Mouse (Mus musculus): ENCODE measurements around the gene Lsm7. TPM values are rescaled to one million over a fixed set of nuclear protein-coding genes. Genes with fewer than 3 reads are reported as not detected.
"Not testable (repeated sequence)": the region's sequence is repeated elsewhere in the genome, so short reads cannot be mapped to it uniquely, and the experiment has no call there.

Gene Lsm7
- total RNA-seq, 2 experiments from 2014 or later: 52.3 to 54.0 TPM

DNA sequence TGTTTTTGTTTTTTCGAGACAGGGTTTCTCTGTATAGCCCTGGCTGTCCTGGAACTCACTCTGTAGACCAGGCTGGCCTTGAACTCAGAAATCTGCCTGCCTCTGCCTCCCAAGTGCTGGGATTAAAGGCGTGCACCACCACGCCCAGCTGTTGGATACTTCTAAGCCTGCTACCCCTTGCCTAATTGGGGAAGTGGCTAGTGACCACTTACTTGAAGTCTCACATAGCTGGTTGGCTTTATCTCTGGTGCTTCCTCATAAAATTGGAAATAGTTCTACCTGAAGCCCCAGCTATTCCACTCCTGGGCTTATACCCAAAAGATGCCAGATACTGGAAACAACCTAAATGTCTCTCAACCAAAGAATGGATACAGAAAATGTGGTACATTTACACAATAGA lies 38.7 kb downstream of the Lsm7 start:
- not testable (repeated sequence) for DNase-seq (ENCODE audit: low spot score in 2 of 2)

DNA sequence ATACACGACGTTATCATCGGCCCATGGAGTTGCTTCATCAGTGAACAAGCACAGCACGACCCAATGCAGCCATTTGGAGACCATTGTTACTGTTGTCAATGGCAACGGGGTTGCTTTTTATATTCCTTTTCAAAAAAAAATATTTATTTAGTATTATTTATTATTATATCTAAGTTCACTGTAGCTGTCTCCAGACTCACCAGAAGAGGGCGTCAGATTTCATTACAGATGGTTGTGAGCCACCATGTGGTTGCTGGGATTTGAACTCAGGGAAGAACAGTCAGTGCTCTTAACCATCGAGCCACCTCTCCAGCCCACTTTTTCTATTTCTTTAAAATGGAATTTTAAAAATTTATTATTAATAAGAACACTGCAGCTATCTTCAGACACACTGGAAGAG lies 40.2 kb downstream of the Lsm7 start:
- no peak for DNase-seq (ENCODE audit: low spot score in 2 of 2)

DNA sequence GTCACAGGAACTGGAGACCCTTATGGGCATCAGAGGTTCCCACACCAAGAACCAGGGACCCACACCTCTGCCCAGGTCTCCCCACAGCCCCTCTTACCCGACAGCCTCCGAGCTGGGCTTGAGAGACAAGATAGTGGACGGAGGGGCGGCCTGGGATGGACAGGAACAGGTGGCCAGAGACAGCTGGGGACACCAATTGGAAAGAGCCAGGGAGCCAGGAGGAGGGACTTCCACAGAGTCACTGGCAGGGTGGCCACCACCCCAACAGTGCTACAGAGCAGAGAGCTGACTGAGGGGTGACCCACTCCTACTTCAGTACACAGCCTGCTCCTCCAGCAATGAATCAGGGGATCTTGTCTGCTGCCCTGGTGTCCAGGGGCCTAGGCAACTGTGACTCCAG lies 41.6 kb downstream of the Lsm7 start, which contains the start of gene Jsrp1:
TSS of gene Jsrp1 (minus strand) at position 133 of the 400 bp plus-strand sequence.
- no peak for DNase-seq (ENCODE audit: low spot score in 2 of 2)

DNA sequence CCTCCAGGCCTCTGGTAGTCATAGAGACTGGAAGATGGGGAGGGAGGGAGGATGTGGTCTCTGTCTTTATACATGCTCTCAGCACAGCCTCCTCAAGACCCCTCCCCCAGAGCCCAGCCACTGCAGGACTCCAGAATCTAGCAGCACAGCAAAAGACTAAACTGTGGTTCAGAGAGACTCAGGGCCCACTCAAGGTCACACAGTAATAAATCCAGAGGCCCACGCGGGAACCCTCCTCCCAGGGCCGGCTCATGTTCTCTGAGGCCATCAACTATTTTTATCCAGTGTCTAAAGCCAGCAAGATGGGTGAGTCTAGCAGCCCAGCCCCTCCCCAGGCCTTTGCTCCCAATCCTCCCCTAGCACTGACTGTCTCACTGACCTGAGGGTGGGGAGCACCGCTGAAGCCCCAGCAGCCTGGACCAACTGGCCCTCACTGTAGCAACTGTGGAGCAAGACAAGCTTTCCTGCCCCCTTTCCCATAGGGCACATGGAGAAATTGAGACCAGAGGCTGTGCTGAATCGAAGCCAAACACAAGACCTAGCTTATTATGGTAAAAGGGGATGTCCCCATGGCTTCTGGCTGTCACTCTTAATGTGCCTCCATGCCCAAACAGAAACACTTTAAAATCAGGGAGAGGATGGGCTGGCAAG lies 42.5 kb downstream of the Lsm7 start:
- DNase-seq (ENCODE audit: low spot score in 2 of 2): no peak

DNA sequence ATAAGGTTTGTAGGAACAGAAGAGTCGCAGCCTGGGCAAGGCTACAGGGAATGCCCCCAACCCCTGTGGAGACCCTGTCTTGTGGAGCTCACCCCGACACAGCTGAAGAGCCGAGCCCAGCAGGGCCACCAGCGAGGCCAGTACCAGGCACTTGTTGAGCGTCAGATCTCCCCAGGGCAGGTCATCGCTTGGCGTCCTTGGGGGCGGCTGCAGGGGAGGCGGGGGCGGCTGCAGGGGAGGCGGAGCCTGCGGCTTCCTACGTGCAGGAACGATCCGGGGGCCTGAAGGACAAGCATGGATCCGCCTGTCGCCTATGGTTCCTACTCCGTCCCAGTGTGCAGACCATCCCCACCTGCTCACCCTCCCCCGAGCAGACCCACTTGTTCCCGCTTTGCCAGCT lies 44.9 kb downstream of the Lsm7 start:
- no peak for DNase-seq (ENCODE audit: low spot score in 2 of 2)

DNA sequence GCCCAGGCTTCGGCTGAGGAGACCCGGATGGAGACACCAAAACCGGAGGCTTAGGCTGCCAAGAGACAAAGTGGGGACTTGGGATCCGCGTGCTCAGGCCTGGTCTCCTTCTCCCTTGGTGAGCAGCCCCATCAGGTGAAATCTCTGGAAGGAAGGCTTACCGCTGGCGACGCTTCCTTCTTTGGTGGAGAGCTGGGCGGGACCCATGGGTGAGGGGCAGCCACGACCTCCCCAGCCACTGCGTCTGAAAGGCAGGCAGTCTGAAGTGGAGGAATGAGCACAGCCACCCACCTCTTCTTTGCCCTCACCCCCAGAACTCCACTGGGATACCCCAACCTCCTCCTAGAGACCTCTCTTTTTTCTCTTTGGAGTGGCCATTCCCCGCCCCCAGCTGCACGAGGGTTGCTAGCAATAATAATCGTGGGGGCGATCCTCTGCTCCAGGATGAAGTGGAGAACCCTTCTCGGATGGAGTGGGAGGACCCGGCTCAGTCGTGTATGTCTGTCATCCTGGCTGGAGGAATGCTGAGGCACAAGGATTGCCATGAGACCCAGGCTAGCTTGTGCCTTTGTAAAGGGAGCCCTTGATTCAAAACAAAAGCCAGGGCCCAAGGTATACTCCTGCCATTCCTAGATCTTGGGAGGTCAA lies 45.9 kb downstream of the Lsm7 start:
- DNase-seq (ENCODE audit: low spot score in 2 of 2): no peak

DNA sequence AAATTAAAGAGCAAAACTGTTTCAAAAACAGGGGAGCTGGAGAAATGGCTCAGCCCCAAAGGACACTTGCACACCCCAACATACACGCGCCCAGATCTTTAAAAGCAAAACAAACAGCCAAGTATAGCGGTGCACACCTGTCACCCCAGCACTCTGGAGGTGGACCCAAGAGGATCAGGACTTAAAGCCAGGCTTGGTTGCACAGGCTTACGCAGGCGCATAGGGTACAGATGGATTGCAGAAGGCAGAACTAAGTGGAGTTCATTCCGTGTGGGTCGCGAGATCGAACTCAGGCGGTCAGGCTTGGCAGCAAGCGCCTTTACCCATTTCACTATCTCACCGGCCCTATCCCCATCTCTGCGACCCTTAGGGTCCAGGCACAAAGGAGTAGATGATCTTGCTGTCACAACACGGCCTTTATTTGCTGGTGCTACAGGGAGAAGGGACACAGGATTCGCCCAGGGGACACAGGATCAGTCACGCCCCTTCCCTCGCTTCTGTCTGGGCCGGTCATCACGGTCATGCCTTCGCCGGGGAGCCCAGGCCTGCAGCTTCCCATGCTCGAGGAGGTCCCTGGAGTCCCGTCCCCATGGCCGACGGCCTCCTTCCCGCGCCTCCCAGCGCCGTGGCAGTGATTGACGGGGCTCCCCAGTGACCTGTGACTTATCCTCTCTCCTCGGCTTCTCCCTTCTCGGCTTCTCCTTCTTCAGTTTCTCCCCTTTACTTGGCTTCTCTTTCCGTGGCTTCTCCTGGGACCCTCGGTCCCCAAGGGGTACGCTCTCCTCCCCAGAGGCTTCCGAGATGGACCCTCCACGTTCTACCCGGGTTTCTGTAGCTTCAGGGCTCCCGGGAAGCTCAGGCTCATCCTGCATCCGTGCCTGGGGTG lies 46.7 kb downstream of the Lsm7 start:
- DNase-seq (ENCODE audit: low spot score in 2 of 2): no peak

DNA sequence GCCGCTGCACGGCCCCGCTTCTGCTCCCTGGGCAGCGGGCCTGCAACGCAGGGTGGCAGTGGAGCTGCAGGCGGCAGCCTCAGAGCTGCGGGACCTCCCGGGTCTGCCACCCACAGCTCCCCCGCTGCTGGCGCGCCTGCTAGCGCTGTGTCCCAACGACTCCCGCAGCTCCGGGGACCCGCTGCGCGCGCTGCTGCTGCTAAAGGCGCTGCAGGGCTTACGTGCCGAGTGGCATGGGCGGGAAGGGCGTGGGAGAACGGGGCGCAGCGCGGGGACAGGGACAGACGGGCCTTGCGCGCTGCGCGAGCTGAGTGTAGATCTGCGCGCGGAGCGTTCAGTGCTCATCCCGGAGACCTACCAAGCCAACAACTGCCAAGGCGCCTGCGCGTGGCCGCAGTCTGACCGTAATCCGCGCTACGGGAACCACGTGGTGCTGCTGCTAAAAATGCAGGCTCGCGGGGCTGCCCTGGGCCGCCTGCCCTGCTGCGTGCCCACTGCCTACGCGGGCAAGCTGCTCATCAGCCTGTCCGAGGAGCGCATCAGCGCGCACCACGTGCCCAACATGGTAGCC lies 47.9 kb downstream of the Lsm7 start:
- peak; percentile 74 to 80 for DNase-seq (ENCODE audit: low spot score in 2 of 2)

DNA sequence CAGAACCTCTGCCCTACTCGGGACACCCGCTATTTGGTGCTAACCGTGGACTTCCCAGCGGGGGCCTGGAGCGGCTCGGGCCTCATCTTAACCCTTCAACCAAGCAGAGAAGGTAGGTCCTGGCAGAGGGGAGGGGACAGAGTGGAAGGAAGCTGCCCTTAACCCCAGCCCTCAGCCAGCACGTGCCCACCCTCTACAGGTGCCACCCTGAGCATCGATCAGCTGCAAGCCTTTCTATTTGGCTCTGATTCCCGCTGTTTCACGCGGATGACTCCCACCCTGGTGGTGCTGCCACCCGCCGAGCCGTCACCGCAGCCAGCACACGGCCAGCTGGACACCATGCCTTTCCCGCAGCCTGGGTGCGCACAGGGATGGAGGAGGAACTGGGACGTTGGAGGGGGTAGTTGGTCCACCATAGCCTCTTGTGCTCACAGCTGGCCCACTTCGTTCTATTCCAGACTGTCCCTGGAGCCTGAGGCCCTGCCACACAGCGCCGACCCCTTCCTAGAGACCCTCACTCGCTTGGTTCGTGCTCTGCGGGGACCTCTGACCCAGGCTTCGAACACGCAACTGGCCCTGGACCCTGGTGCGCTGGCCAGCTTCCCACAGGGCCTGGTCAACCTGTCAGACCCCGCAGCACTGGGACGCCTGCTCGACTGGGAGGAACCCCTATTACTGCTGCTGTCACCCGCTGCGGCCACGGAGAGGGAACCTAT lies 48.5 kb downstream of the Lsm7 start:
- no peak for DNase-seq (ENCODE audit: low spot score in 2 of 2)

DNA sequence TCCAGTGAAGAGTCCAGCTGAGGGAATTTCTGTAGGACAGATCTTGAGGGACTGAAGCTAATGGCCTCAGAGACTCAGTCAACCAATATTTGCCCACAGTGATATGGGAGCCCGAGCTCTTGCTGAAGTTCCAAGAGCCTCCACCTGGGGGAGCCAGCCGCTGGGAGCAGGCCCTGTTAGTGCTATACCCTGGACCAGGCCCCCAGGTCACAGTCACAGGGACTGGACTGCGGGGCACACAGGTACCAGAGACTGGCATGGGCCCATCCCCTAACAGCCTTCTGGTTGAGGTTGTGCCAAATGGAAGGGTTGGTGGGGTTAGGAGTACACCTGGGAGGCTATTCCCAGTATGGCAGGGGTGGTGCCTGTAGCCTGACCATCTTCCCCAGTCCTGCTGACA lies 49.1 kb downstream of the Lsm7 start:
- peak; percentile 86 to 87 for DNase-seq (ENCODE audit: low spot score in 2 of 2)

DNA sequence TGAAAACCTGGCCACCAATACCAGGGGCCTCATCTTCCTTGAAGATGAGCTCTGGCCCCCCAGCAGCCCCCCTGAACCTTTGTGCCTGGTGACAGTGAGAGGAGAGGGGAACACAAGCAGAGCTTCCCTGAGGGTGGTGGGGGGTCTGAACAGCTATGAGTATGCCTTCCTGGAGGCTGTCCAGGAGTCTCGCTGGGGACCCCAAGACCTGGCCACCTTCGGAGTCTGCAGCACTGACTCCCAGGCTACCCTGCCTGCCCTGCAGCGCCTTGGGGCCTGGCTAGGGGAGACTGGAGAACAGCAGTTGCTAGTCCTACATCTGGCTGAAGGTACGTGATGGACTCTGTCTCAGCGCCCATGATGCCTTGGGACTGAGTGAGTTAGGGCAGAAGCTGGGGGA lies 49.7 kb downstream of the Lsm7 start:
- DNase-seq (ENCODE audit: low spot score in 2 of 2): peak in 1 of 2 experiments; percentile 20

DNA sequence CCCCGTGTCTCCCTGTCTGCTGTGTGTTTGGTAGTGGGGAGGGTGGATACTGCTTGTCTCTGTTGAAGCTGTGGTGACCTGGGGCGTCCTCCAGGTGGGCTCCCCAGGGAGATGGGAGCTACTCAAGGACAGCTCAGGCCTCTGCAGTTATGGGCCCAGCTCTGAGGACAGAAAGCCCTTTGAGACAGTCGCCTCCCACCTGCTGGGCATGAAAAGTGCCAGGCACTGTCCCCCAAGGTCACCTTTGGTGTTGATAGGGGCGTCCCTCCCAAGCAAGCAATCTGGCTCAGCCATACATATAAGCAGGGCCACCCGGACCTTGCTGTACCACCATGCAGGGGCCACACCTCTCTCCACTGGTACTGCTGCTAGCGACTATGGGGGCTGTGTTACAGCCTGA lies 50.1 kb downstream of the Lsm7 start, which contains the start of gene Amh:
TSS of gene Amh (plus strand) at position 328 of the 400 bp plus-strand sequence.
- no peak for DNase-seq (ENCODE audit: low spot score in 2 of 2)

DNA sequence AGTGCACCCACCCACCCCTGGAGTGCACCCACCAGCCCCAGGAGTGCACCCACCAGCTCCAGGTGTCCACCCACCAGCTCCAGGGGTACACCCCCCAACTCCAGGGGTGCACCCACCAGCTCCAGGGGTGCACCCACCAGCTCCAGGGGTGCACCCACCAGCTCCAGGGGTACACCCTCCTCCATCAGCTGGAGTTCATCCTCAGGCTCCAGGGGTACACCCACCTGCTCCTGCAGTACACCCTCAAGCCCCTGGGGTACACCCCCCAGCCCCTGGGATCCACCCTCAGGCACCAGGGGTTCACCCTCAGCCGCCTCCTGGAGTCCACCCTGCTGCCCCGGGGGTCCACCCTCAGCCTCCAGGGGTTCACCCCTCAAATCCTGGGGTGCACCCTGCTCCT lies 50.7 kb downstream of the Lsm7 start:
- DNase-seq (ENCODE audit: low spot score in 2 of 2): no peak

DNA sequence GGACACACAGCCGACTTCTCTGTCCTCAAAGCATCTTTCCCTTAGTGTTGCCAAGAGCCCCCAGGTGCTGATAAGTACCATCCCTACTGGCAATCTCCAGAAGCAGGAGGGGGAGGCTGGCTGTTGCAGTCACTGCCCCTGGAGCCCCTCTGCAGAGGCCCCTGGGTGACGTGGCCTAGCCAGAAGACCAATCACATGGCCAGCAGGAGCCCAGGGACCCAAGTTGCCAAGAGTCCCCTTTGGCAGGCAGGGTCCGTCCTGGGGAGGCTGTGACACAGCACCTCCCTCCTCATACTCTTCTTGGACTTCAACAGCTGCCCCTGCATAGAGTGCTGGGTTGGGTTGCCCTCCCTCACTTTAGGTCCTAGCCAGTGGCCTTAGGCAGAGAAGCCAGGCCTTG lies 52.0 kb downstream of the Lsm7 start:
- no peak for DNase-seq (ENCODE audit: low spot score in 2 of 2)

Small RNA genes lying within 50 kb of the gene (microRNA-seq; reads per million reads assigned to microRNA genes)
- gene Mir1982: 5.3 to 6.5 reads per million in 2 experiments

Other genes starting within 250 kb of the Lsm7 start
- 1 to 10 TPM; 2.6 to 3.0 TPM for gene Gm49322, start 249.2 kb downstream of the Lsm7 start, total RNA-seq (2021)
- 100 to 1,000 TPM; 146 to 157 TPM for gene Csnk1g2, start 232.4 kb downstream of the Lsm7 start, total RNA-seq (2021)
- 10 to 100 TPM; 84.4 to 90.6 TPM for gene Btbd2, start 198.1 kb downstream of the Lsm7 start, total RNA-seq (2021)
- gene Mknk2, start 177.1 kb downstream of the Lsm7 start, total RNA-seq (2021): 10 to 100 TPM; 48.5 to 53.2 TPM
- 10 to 100 TPM; 21.2 to 22.5 TPM for gene Mob3a, start 153.2 kb downstream of the Lsm7 start, total RNA-seq (2021)
- 10 to 100 TPM; 51.0 to 69.9 TPM for gene Izumo4, start 153.0 kb downstream of the Lsm7 start, total RNA-seq (2021)
- 100 to 1,000 TPM; 135 to 139 TPM for gene Ap3d1, start 112.9 kb downstream of the Lsm7 start, total RNA-seq (2021)
- gene Dot1l, start 100.0 kb downstream of the Lsm7 start, total RNA-seq (2021): 10 to 100 TPM; 61.0 to 67.4 TPM
- 10 to 100 TPM; 42.9 to 45.3 TPM for gene Sf3a2, start 57.0 kb downstream of the Lsm7 start, total RNA-seq (2021)
- 10 to 100 TPM; 61.9 to 72.8 TPM for gene Plekhj1, start 56.6 kb downstream of the Lsm7 start, total RNA-seq (2021)
- gene Amh, start 50.0 kb downstream of the Lsm7 start, total RNA-seq (2021): 1 to 10 TPM; 2.1 to 2.5 TPM
- gene Jsrp1, start 41.7 kb downstream of the Lsm7 start, total RNA-seq (2021): 1 to 10 TPM; 1.4 TPM
- gene Oaz1, start 28.6 kb downstream of the Lsm7 start, total RNA-seq (2021): 100 to 1,000 TPM; 399 to 419 TPM
- gene Lingo3, start 11.2 kb downstream of the Lsm7 start, total RNA-seq (2021): 10 to 100 TPM; 20.4 to 25.9 TPM
- 10 to 100 TPM; 80.4 to 97.8 TPM for gene Sppl2b, start 66 bp upstream of the Lsm7 start, total RNA-seq (2021)
- under 1 TPM; 0.11 to 0.16 TPM for gene Tmprss9, start 16.6 kb upstream of the Lsm7 start, total RNA-seq (2021)
- 100 to 1,000 TPM; 157 to 172 TPM for gene Timm13, start 45.8 kb upstream of the Lsm7 start, total RNA-seq (2021)
- 10 to 100 TPM; 23.1 to 26.2 TPM for gene Lmnb2, start 63.0 kb upstream of the Lsm7 start, total RNA-seq (2021)
- 10 to 100 TPM; 12.1 to 14.4 TPM for gene Gadd45b, start 74.9 kb upstream of the Lsm7 start, total RNA-seq (2021)
- 100 to 1,000 TPM; 145 to 156 TPM for gene Gng7, start 159.7 kb upstream of the Lsm7 start, total RNA-seq (2021)
- gene Diras1, start 170.5 kb upstream of the Lsm7 start, total RNA-seq (2021): 100 to 1,000 TPM in 1 of 2 experiments, 10 to 100 TPM in 1; 92.4 to 110 TPM
- gene Slc39a3, start 182.2 kb upstream of the Lsm7 start, total RNA-seq (2021): 10 to 100 TPM; 57.3 to 66.0 TPM
- gene Sgta, start 205.0 kb upstream of the Lsm7 start, total RNA-seq (2021): 100 to 1,000 TPM; 176 to 186 TPM
- gene Thop1, start 214.8 kb upstream of the Lsm7 start, total RNA-seq (2021): 10 to 100 TPM; 56.3 to 57.6 TPM
- gene Creb3l3, start 243.7 kb upstream of the Lsm7 start, total RNA-seq (2021): under 1 TPM; 0.41 to 0.45 TPM